Comparison of ENCODE assay signal across 10 mouse cellular contexts in genomic region chr10:118758825-118759471, GRCm38 (mm10).
DNase-seq lines count a peak whose midpoint lies in the region; ATAC-seq and TF ChIP-seq lines count a peak whose summit lies in the region.
"Had no signal": no experiment of that assay in that cellular context is flagged by ENCODE, and none has a peak within 500 bp of the region (broad histone marks: within the 10 kb centered on the region; RNA-seq: fewer than 3 reads in every experiment).

No protein-coding gene starts in this region.

- TF ChIP-seq CTCF in heart, postnatal 0 days (IDR thresholded peaks at IDR 0.05; ENCODE audit: low read depth) = no peak
- TF ChIP-seq CTCF in midbrain, postnatal 0 days (IDR thresholded peaks at IDR 0.05) = no peak

- no peaks in the 10 kb centered on the region for H3K27me3 ChIP-seq in hindbrain, embryonic 13.5 days
- H3K27me3 ChIP-seq in hindbrain, embryonic 10.5 days (ENCODE audit: insufficient read depth, poor library complexity, severe bottlenecking) = no peaks in the 10 kb centered on the region
- no peaks in the 10 kb centered on the region for H3K27me3 ChIP-seq in heart, postnatal 0 days (ENCODE audit: control insufficient read depth, insufficient read depth, low read length)
- H3K27me3 ChIP-seq in midbrain, postnatal 0 days (ENCODE audit: insufficient read depth, low read length) = no peaks in the 10 kb centered on the region
- H3K27me3 ChIP-seq: embryonic facial prominence, embryonic 13.5 days; liver, embryonic 13.5 days had no signal

- H3K4me3 ChIP-seq in hindbrain, embryonic 13.5 days = no peak overlapping the region
- H3K4me3 ChIP-seq in hindbrain, embryonic 10.5 days = no peak overlapping the region
- H3K4me3 ChIP-seq in heart, postnatal 0 days (ENCODE audit: low read depth, low read length) = no peak overlapping the region
- H3K4me3 ChIP-seq in midbrain, postnatal 0 days (ENCODE audit: low read depth, low read length) = no peak overlapping the region
- H3K4me3 ChIP-seq: embryonic facial prominence, embryonic 13.5 days; liver, embryonic 13.5 days had no signal

- no peak for DNase-seq in hindbrain, embryonic 10.5 days (ENCODE audit: low spot score)
- peak; percentile 73 for DNase-seq in 3134 (ENCODE audit: extremely low read depth, insufficient read length, low spot score)
- peak; percentile 3 to 22 for DNase-seq in cerebellum, adult 18-20 months
- peak; percentile 49 for DNase-seq in heart, postnatal 0 days (ENCODE audit: low spot score)
- peak; percentile 64 for DNase-seq in midbrain, postnatal 0 days (ENCODE audit: low spot score)
- DNase-seq in spleen, postnatal 10 days (ENCODE audit: low spot score in 2 of 2) = no peak
- DNase-seq: liver, embryonic 13.5 days had no signal

- no peak overlapping the region for H3K27ac ChIP-seq in hindbrain, embryonic 13.5 days
- no peak overlapping the region for H3K27ac ChIP-seq in hindbrain, embryonic 10.5 days
- no peak overlapping the region for H3K27ac ChIP-seq in heart, postnatal 0 days (ENCODE audit: low read depth)
- H3K27ac ChIP-seq in midbrain, postnatal 0 days (ENCODE audit: low read depth, low read length) = no peak overlapping the region
- H3K27ac ChIP-seq: embryonic facial prominence, embryonic 13.5 days; liver, embryonic 13.5 days had no signal

- no peak for TF ChIP-seq EP300 in heart, postnatal 0 days (IDR thresholded peaks at IDR 0.05; ENCODE audit: low read depth)

- 82% methylated on average over 18 of the region's 18 CpGs for WGBS in hindbrain, embryonic 13.5 days
- 92% methylated on average over 18 of the region's 18 CpGs for WGBS in hindbrain, embryonic 10.5 days
- 70% methylated on average over 18 of the region's 18 CpGs for WGBS in heart, postnatal 0 days
- 73% methylated on average over 18 of the region's 18 CpGs for WGBS in midbrain, postnatal 0 days

- H3K9ac ChIP-seq in hindbrain, embryonic 13.5 days = no peak overlapping the region
- H3K9ac ChIP-seq in heart, postnatal 0 days (replicated peaks; ENCODE audit: low read depth, low read length) = no peak overlapping the region
- H3K9ac ChIP-seq in midbrain, postnatal 0 days (replicated peaks; ENCODE audit: low read length, poor library complexity, severe bottlenecking) = no peak overlapping the region
- H3K9ac ChIP-seq: embryonic facial prominence, embryonic 13.5 days; liver, embryonic 13.5 days had no signal

- peak; percentile 57 for ATAC-seq in hindbrain, embryonic 13.5 days (ENCODE audit: low FRiP score)
- ATAC-seq in heart, postnatal 0 days (ENCODE audit: insufficient read depth, low read depth) = 0 out of 2 replicates have a peak, but pooled peaks have one; percentile 49
- no peak; the same call in 1 of the 2 replicates for ATAC-seq in midbrain, postnatal 0 days (ENCODE audit: low FRiP score)
- ATAC-seq in megakaryocyte, adult 5-6 weeks (ENCODE audit: poor library complexity, severe bottlenecking) = no peak

- H3K4me2 ChIP-seq in hindbrain, embryonic 13.5 days = no peak overlapping the region
- no peak overlapping the region for H3K4me2 ChIP-seq in heart, postnatal 0 days (ENCODE audit: low read depth, low read length)
- no peak overlapping the region for H3K4me2 ChIP-seq in midbrain, postnatal 0 days (ENCODE audit: low read depth, low read length, poor library complexity, severe bottlenecking)
- H3K4me2 ChIP-seq: embryonic facial prominence, embryonic 13.5 days; liver, embryonic 13.5 days had no signal

- no peaks in the 10 kb centered on the region for H3K9me3 ChIP-seq in hindbrain, embryonic 13.5 days
- H3K9me3 ChIP-seq in hindbrain, embryonic 10.5 days = no peaks in the 10 kb centered on the region
- no peaks in the 10 kb centered on the region for H3K9me3 ChIP-seq in heart, postnatal 0 days (replicated peaks; ENCODE audit: control insufficient read depth, low read length)
- H3K9me3 ChIP-seq in midbrain, postnatal 0 days (ENCODE audit: low read length) = no peaks in the 10 kb centered on the region
- H3K9me3 ChIP-seq: embryonic facial prominence, embryonic 13.5 days; liver, embryonic 13.5 days had no signal

- H3K36me3 ChIP-seq in hindbrain, embryonic 13.5 days = no peaks in the 10 kb centered on the region
- H3K36me3 ChIP-seq in hindbrain, embryonic 10.5 days = no peaks in the 10 kb centered on the region
- H3K36me3 ChIP-seq in heart, postnatal 0 days (replicated peaks; ENCODE audit: control insufficient read depth, insufficient read depth, low read length) = no peaks in the 10 kb centered on the region
- H3K36me3 ChIP-seq in midbrain, postnatal 0 days (ENCODE audit: insufficient read depth, low read length) = no peaks in the 10 kb centered on the region
- H3K36me3 ChIP-seq: embryonic facial prominence, embryonic 13.5 days; liver, embryonic 13.5 days had no signal

- peaks cover 3% of the 10 kb centered on the region for H3K4me1 ChIP-seq in hindbrain, embryonic 13.5 days (replicated peaks)
- no peaks in the 10 kb centered on the region for H3K4me1 ChIP-seq in hindbrain, embryonic 10.5 days (replicated peaks)
- no peaks in the 10 kb centered on the region for H3K4me1 ChIP-seq in heart, postnatal 0 days (ENCODE audit: control insufficient read depth, insufficient read depth)
- no peaks in the 10 kb centered on the region for H3K4me1 ChIP-seq in midbrain, postnatal 0 days (ENCODE audit: insufficient read depth, low read length)
- H3K4me1 ChIP-seq: embryonic facial prominence, embryonic 13.5 days had no signal

Comparison
In these comparisons a context has a peak if more than half of its experiments do, and no peak if none do; other contexts are left out.
1. ATAC-seq: peak in hindbrain, embryonic 13.5 days (single experiment) and heart, postnatal 0 days (single experiment); none in midbrain, postnatal 0 days (single experiment) and megakaryocyte, adult 5-6 weeks (single experiment).
2. DNase-seq: peak in 3134 (single experiment), cerebellum, adult 18-20 months (2 of 2), heart, postnatal 0 days (single experiment) and midbrain, postnatal 0 days (single experiment); none in hindbrain, embryonic 10.5 days (single experiment) and spleen, postnatal 10 days (0 of 2).